ENCODE assay signal across 8 mouse cellular contexts in genomic region chr8:88272231-88273050, GRCm38 (mm10). TPM values are rescaled to one million over a fixed set of nuclear protein-coding genes. Genes with fewer than 3 reads are reported as not detected.
DNase-seq lines count a peak whose midpoint lies in the region; ATAC-seq and TF ChIP-seq lines count a peak whose summit lies in the region.

Gene Adcy7, plus strand, starts transcription at chr8:88272403.

- peak within 1 kb of the TSS; percentile 48 for H3K9ac ChIP-seq in forebrain, embryonic 15.5 days (replicated peaks)
- peak within 1 kb of the TSS; percentile 53 for H3K9ac ChIP-seq in hindbrain, embryonic 14.5 days
- peak within 1 kb of the TSS; percentile 72 for H3K9ac ChIP-seq in liver, embryonic 16.5 days (ENCODE audit: low read depth, low read length)

- peak within 1 kb of the TSS; percentile 50 for H3K4me3 ChIP-seq in left cerebral cortex, adult 2 months
- peak within 1 kb of the TSS; percentile 43 for H3K4me3 ChIP-seq in forebrain, embryonic 15.5 days
- peak within 1 kb of the TSS; percentile 38 for H3K4me3 ChIP-seq in hindbrain, embryonic 14.5 days (replicated peaks; ENCODE audit: low read length)
- peak within 1 kb of the TSS; percentile 64 for H3K4me3 ChIP-seq in liver, embryonic 16.5 days (ENCODE audit: low read depth, low read length)
- peak within 1 kb of the TSS; percentile 47 for H3K4me3 ChIP-seq in thymus, adult 2 months (ENCODE audit: control insufficient read depth, insufficient read depth, low read length)

- H3K4me1 ChIP-seq in forebrain, embryonic 15.5 days = peaks cover 12% of the 10 kb centered on the region
- H3K4me1 ChIP-seq in hindbrain, embryonic 14.5 days (replicated peaks; ENCODE audit: control insufficient read depth, insufficient read depth, low read length) = peaks cover 5% of the 10 kb centered on the region; the same call in 1 of the 2 replicates
- H3K4me1 ChIP-seq in liver, embryonic 16.5 days (ENCODE audit: control insufficient read depth, low read depth, low read length) = peaks cover 33% of the 10 kb centered on the region
- H3K4me1 ChIP-seq in thymus, adult 2 months (replicated peaks; ENCODE audit: control insufficient read depth, insufficient read depth, low read length) = peaks cover 12% of the 10 kb centered on the region

- H3K9me3 ChIP-seq in forebrain, embryonic 15.5 days = no peaks in the 10 kb centered on the region
- no peaks in the 10 kb centered on the region for H3K9me3 ChIP-seq in hindbrain, embryonic 14.5 days (ENCODE audit: control insufficient read depth, low read length)
- no peaks in the 10 kb centered on the region for H3K9me3 ChIP-seq in liver, embryonic 16.5 days (replicated peaks; ENCODE audit: control insufficient read depth, low read length)

- intact Hi-C loops in left cerebral cortex, adult 2 months (cut with DNase I) = loop anchor here (2.0 to 5.0 kb wide), 2 partner anchors 70 to 86 kb away; no protein-coding TSS in a partner anchor

- H3K27ac ChIP-seq in left cerebral cortex, adult 2 months = no peak within 1 kb of the TSS
- H3K27ac ChIP-seq in forebrain, embryonic 15.5 days (replicated peaks) = no peak within 1 kb of the TSS
- no peak within 1 kb of the TSS for H3K27ac ChIP-seq in hindbrain, embryonic 14.5 days
- no peak within 1 kb of the TSS for H3K27ac ChIP-seq in liver, embryonic 16.5 days (ENCODE audit: low read length)
- no peak within 1 kb of the TSS for H3K27ac ChIP-seq in thymus, adult 2 months (ENCODE audit: control insufficient read depth, insufficient read depth, low read length)

- no peaks in the 10 kb centered on the region for H3K36me3 ChIP-seq in forebrain, embryonic 15.5 days
- no peaks in the 10 kb centered on the region for H3K36me3 ChIP-seq in hindbrain, embryonic 14.5 days (replicated peaks; ENCODE audit: control insufficient read depth, insufficient read depth)
- H3K36me3 ChIP-seq in liver, embryonic 16.5 days (ENCODE audit: control insufficient read depth, insufficient read depth) = no peaks in the 10 kb centered on the region
- no peaks in the 10 kb centered on the region for H3K36me3 ChIP-seq in thymus, adult 2 months (ENCODE audit: control insufficient read depth, insufficient read depth, low read length)

- peak within 1 kb of the TSS; percentile 91 for H3K4me2 ChIP-seq in forebrain, embryonic 15.5 days (replicated peaks)
- peak within 1 kb of the TSS; percentile 80 for H3K4me2 ChIP-seq in hindbrain, embryonic 14.5 days (replicated peaks)
- peak within 1 kb of the TSS; percentile 88 for H3K4me2 ChIP-seq in liver, embryonic 16.5 days (ENCODE audit: low read depth, low read length)

- H3K27me3 ChIP-seq in forebrain, embryonic 15.5 days = 0 out of 2 replicates have a peak, but pooled peaks cover 4% of the 10 kb centered on the region
- peaks cover 19% of the 10 kb centered on the region for H3K27me3 ChIP-seq in hindbrain, embryonic 14.5 days (ENCODE audit: control insufficient read depth, insufficient read depth, low read length)
- peaks cover 3% of the 10 kb centered on the region for H3K27me3 ChIP-seq in liver, embryonic 16.5 days (ENCODE audit: control insufficient read depth, insufficient read depth, low read depth, low read length)
- H3K27me3 ChIP-seq in thymus, adult 2 months (ENCODE audit: control insufficient read depth, insufficient read depth, low read length) = no peaks in the 10 kb centered on the region

- 3% methylated on average over 62 of the region's 64 CpGs for WGBS in forebrain, embryonic 15.5 days
- 4% methylated on average over 54 of the region's 64 CpGs for whole genome bisulfite sequencing in hindbrain, embryonic 14.5 days
- WGBS in liver, embryonic 16.5 days (ENCODE audit: insufficient replicate concordance) = 3% methylated on average over 61 of the region's 64 CpGs
- WGBS in thymus, adult 2 months = 5% methylated on average over 64 of the region's 64 CpGs

- peak in 1 of 2 experiments; percentile 43 for DNase-seq in left cerebral cortex, adult 2 months (ENCODE audit: extremely low spot score in 1 of 2, low spot score in 2 of 2)
- DNase-seq in left cerebral cortex, adult 11 months (ENCODE audit: low spot score) = no peak
- DNase-seq in cerebellum, adult 18-20 months = peak; percentile 59 to 83
- peak; percentile 41 for DNase-seq in hindbrain, embryonic 14.5 days (ENCODE audit: low spot score)
- DNase-seq in natural killer cell, adult 2 months (ENCODE audit: low spot score in 2 of 2) = peak; percentile 26 to 57
- DNase-seq in thymus, adult 2 months = peak; percentile 78

- TF ChIP-seq CTCF in left cerebral cortex, adult 2 months (IDR thresholded peaks at IDR 0.05) = peak; percentile 61
- TF ChIP-seq CTCF in thymus, adult 2 months (IDR thresholded peaks at IDR 0.05; ENCODE audit: borderline replicate concordance, control insufficient read depth, extremely low read depth, insufficient read depth, low read length, poor library complexity) = peak; percentile 84; the same call in 1 of the 2 replicates

- no peak for TF ChIP-seq POLR2A in thymus, adult 2 months (IDR thresholded peaks at IDR 0.05; ENCODE audit: control insufficient read depth, extremely low read depth, insufficient read depth, low read length, poor library complexity)

- ATAC-seq in forebrain, embryonic 15.5 days (replicated peaks) = peak; percentile 41; the same call in 1 of the 2 replicates
- ATAC-seq in hindbrain, embryonic 14.5 days (ENCODE audit: low FRiP score) = no peak
- peak; percentile 70 for ATAC-seq in liver, embryonic 16.5 days (ENCODE audit: low read depth)

RNA-seq across cellular contexts. Expression of gene Adcy7, which starts in this region (rescaled TPM):
- total RNA-seq in left cerebral cortex, adult 2 months (2021) = 1 to 10 TPM; 4.1 to 4.8 TPM
- polyA plus RNA-seq in forebrain, embryonic 15.5 days (2015; fragmentation: Nextera tagmentation; extraction: Ambion mirVana) = 1.4 and 1.5 TPM in 2 replicates
- 4.9 and 6.3 TPM in 2 replicates for polyA plus RNA-seq in hindbrain, embryonic 14.5 days (2014; fragmentation: Nextera tagmentation; extraction: Ambion mirVana)
- 18.5 and 19.8 TPM in 2 replicates for polyA plus RNA-seq in liver, embryonic 16.5 days (2015; fragmentation: Nextera tagmentation; extraction: Ambion mirVana)
- polyA plus RNA-seq in thymus, adult 2 months (2012; rRNA removed) = 61.7 and 63.7 TPM in 2 replicates
